Mouse (Mus musculus): Measurements from ENCODE around the gene Olfr889. TPM values are rescaled to one million over a fixed set of nuclear protein-coding genes. Genes with fewer than 3 reads are reported as not detected.
"Not testable (repeated sequence)": the region's sequence is repeated elsewhere in the genome, so short reads cannot be mapped to it uniquely, and the experiment has no call there.

Gene Olfr889
- not detected in 2 replicates for total RNA-seq (2014; fragmentation: Nextera tagmentation)
- not detected in 2 replicates for total RNA-seq (2017)

GRCm38 (mm10) chr9:38114898-38115297 is at the start of gene Olfr889:
Gene Olfr889 (plus strand): TSS chr9:38115198.
- no peak for ATAC-seq (replicated peaks; ENCODE audit: poor library complexity, severe bottlenecking)

GRCm38 (mm10) chr9:38083772-38084171 is 31.2 kb upstream of the Olfr889 start, which contains the start of gene Olfr887:
Gene Olfr887 (plus strand): TSS chr9:38084072.
- no peak for ATAC-seq (replicated peaks; ENCODE audit: poor library complexity, severe bottlenecking)

GRCm38 (mm10) chr9:38107828-38108227 is 7.2 kb upstream of the Olfr889 start, which contains the start of gene Olfr888:
Gene Olfr888 (plus strand): TSS chr9:38108128.
- no peak for ATAC-seq (replicated peaks; ENCODE audit: poor library complexity, severe bottlenecking)

- no peak for ATAC-seq (replicated peaks; ENCODE audit: poor library complexity, severe bottlenecking)
Observed at GRCm38 (mm10) chr9:38142217-38142616, 27.2 kb downstream of the Olfr889 start, which contains the start of gene Olfr890. Gene Olfr890 (plus strand): TSS chr9:38142517.

- ATAC-seq (replicated peaks; ENCODE audit: poor library complexity, severe bottlenecking), result not testable (repeated sequence)
Observed at GRCm38 (mm10) chr9:38168341-38168740, 53.3 kb downstream of the Olfr889 start.

Other genes with a start within 250 kb of the Olfr889 start
- gene Olfr145, start 218.5 kb upstream of the Olfr889 start, total RNA-seq (2014; fragmentation: Nextera tagmentation), result not detected in 2 replicates
- gene Olfr145, start 218.5 kb upstream of the Olfr889 start, total RNA-seq (2017), result not detected in 2 replicates
- not detected in 2 replicates for gene Olfr878, start 197.4 kb upstream of the Olfr889 start, total RNA-seq (2014; fragmentation: Nextera tagmentation)
- gene Olfr878, start 197.4 kb upstream of the Olfr889 start, total RNA-seq (2017), result not detected in 2 replicates
- gene Olfr881, start 123.4 kb upstream of the Olfr889 start, total RNA-seq (2014; fragmentation: Nextera tagmentation), result not detected in 2 replicates
- not detected in 2 replicates for gene Olfr881, start 123.4 kb upstream of the Olfr889 start, total RNA-seq (2017)
- not detected in 2 replicates for gene Olfr883, start 89.4 kb upstream of the Olfr889 start, total RNA-seq (2014; fragmentation: Nextera tagmentation)
- not detected in 2 replicates for gene Olfr883, start 89.4 kb upstream of the Olfr889 start, total RNA-seq (2017)
- not detected in 2 replicates for gene Olfr884, start 68.6 kb upstream of the Olfr889 start, total RNA-seq (2014; fragmentation: Nextera tagmentation)
- gene Olfr884, start 68.6 kb upstream of the Olfr889 start, total RNA-seq (2017), result not detected in 2 replicates
- not detected in 2 replicates for gene Olfr885, start 53.9 kb upstream of the Olfr889 start, total RNA-seq (2014; fragmentation: Nextera tagmentation)
- gene Olfr885, start 53.9 kb upstream of the Olfr889 start, total RNA-seq (2017), result not detected in 2 replicates
- not detected in 2 replicates for gene Olfr887, start 31.1 kb upstream of the Olfr889 start, total RNA-seq (2014; fragmentation: Nextera tagmentation)
- not detected in 2 replicates for gene Olfr887, start 31.1 kb upstream of the Olfr889 start, total RNA-seq (2017)
- gene Olfr888, start 7.1 kb upstream of the Olfr889 start, total RNA-seq (2014; fragmentation: Nextera tagmentation), result not detected in 2 replicates
- not detected in 2 replicates for gene Olfr888, start 7.1 kb upstream of the Olfr889 start, total RNA-seq (2017)
- gene Olfr890, start 27.3 kb downstream of the Olfr889 start, total RNA-seq (2014; fragmentation: Nextera tagmentation), result not detected in 2 replicates
- not detected in 2 replicates for gene Olfr890, start 27.3 kb downstream of the Olfr889 start, total RNA-seq (2017)
- not detected in 2 replicates for gene Olfr891, start 65.6 kb downstream of the Olfr889 start, total RNA-seq (2014; fragmentation: Nextera tagmentation)
- not detected in 2 replicates for gene Olfr891, start 65.6 kb downstream of the Olfr889 start, total RNA-seq (2017)
- not detected in 2 replicates for gene Olfr893, start 93.2 kb downstream of the Olfr889 start, total RNA-seq (2014; fragmentation: Nextera tagmentation)
- not detected in 2 replicates for gene Olfr893, start 93.2 kb downstream of the Olfr889 start, total RNA-seq (2017)
- not detected in 2 replicates for gene Olfr894, start 102.9 kb downstream of the Olfr889 start, total RNA-seq (2014; fragmentation: Nextera tagmentation)
- not detected in 2 replicates for gene Olfr894, start 102.9 kb downstream of the Olfr889 start, total RNA-seq (2017)
- gene Olfr143, start 137.6 kb downstream of the Olfr889 start, total RNA-seq (2014; fragmentation: Nextera tagmentation), result not detected in 2 replicates
- gene Olfr143, start 137.6 kb downstream of the Olfr889 start, total RNA-seq (2017), result not detected in 2 replicates
- not detected in 2 replicates for gene Olfr895, start 152.7 kb downstream of the Olfr889 start, total RNA-seq (2014; fragmentation: Nextera tagmentation)
- gene Olfr895, start 152.7 kb downstream of the Olfr889 start, total RNA-seq (2017), result not detected in 2 replicates
- not detected in 2 replicates for gene Olfr896-ps1, start 175.9 kb downstream of the Olfr889 start, total RNA-seq (2014; fragmentation: Nextera tagmentation)
- gene Olfr896-ps1, start 175.9 kb downstream of the Olfr889 start, total RNA-seq (2017), result not detected in 2 replicates
- gene Olfr25, start 213.9 kb downstream of the Olfr889 start, total RNA-seq (2014; fragmentation: Nextera tagmentation), result not detected in 2 replicates
- gene Olfr25, start 213.9 kb downstream of the Olfr889 start, total RNA-seq (2017), result not detected in 2 replicates
- gene Olfr898, start 233.2 kb downstream of the Olfr889 start, total RNA-seq (2014; fragmentation: Nextera tagmentation), result not detected in 2 replicates
- gene Olfr898, start 233.2 kb downstream of the Olfr889 start, total RNA-seq (2017), result not detected in 2 replicates